ENCODE assay signal across 8 mouse cellular contexts in genomic region chr13:63176131-63176530, GRCm38 (mm10).
"Had no signal": no experiment of that assay in that cellular context is flagged by ENCODE, and none has a peak within 500 bp of the region (broad histone marks: within the 10 kb centered on the region; RNA-seq: fewer than 3 reads in every experiment).

No protein-coding gene starts in this region.

- ATAC-seq: liver, postnatal 0 days; midbrain, embryonic 15.5 days had no signal

- DNase-seq: kidney, postnatal 36 days; layer of hippocampus, adult 9-11 months; liver; liver, embryonic 13.5 days; liver, postnatal 0 days; lung, postnatal 14 days; thymus, postnatal 4 days had no signal
